Mouse (Mus musculus) layer of hippocampus, postnatal 25 days (tissue): ENCODE measurements around the gene C77080. TPM values are rescaled to one million over a fixed set of nuclear protein-coding genes. Genes with fewer than 3 reads are reported as not detected.

ENCODE experiments used
- DNase-seq, 2 experiments: peaks; one replicate each; pipeline ENCODE4 v3.0.0; 2022; ENCODE audit warnings: mixed read lengths in 2 of 2, low spot score in 1 of 2; ENCODE audit errors: extremely low spot score in 1 of 2
- total RNA-seq, 2 experiments: library from RNA; stranded (reverse); gene quantifications; 2 replicates each; pipeline ENCODE4 v1.2.3; 2021

Gene C77080
- total RNA-seq, 2 experiments from 2014 or later, result 7.5 to 7.7 TPM

DNA sequence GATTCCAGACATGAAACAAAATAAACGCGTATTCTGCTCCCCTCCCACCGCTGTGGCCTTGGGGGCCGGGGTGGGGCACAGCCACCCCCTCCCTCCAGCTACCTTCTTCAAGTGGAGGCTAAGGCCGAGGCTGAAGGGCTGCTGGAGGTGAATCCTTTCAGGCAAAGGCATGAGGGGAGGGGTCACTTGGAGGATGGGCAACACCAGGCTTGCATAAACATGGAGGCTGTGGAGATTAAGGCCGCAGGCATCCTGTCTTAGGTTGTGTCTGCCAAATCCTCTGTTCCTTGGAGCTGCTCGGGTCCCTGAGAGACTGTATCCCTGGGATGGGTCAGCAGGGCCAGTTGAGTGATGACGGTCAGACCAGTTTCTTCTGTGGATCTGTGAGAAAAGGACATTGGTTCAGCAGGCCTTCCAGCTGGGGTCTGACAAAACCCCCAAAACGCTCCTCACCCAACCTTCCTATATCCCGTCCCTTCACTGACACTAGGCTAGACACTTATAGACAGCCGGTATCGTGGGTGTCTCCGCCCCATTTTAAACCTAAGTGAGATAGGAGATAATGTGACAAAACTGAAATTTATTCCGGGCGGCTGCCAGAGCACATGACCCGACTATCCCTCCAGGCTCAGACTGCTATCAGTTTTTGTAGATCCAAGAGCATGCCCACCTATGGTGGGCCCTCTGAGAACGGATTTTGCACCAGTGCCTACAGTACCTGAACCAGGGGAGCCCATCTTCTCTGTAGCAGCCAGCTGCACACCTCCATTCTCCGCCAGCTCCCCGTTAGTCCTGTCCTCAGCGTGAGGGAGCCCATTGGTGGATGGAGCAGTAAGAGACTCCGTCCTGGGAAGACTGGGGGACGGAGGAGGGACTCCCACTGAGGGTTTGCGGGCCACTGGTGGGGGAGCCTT lies 39.9 kb downstream of the C77080 start:
- no peak for DNase-seq

DNA sequence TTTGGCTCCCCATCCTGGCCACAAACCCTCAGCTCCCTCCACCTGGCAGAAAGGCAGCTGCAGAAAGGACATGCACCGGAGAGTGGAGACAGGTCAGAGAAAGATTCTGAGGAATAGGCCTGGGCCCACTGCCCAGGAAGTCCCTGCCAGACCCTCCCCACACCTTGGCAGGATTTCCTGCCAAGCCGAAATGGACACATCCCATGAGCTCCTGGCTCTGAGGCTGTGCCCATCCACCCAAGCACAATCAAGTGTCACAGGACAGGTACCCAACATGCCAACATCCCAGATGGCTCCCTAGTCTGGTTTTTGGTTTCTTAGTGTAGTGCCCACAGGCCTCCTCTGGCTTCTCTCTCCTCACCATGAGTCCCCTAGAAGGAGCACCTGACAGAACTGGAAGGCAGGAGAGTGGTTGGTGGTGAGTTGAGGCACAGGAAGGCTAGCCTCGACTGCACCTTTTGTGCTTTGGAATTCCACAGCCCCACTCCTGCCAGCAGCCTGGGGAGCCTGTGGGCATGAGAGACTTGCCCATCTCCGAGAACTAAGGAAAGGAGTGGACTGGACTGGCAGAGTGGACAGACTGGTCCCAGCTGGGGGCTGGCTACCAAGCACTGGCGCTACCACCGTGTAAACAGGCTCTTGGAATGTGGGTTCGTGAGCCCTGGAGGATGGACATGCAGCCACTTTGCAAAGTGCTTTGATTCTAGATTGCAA lies 40.7 kb downstream of the C77080 start:
- DNase-seq, result no peak

DNA sequence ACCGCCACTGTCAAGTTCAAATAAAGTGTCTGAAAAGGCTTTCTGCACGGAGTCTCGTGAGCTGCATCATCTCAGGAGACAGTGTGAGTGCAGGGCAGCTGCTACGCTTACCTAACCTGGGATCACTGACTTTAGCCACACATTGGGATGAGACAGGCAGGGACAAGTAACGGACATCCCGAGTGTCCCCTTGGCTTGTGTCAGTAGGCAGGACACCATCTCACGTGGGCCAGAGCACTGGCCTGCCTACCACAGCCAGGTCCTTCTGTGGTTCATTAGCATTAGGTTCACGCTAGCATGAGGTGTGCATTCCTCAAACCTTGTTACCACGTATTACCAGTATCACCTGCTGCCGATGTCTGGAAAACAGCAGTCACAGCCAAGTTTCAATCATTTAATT lies 42.0 kb downstream of the C77080 start:
- no peak for DNase-seq

DNA sequence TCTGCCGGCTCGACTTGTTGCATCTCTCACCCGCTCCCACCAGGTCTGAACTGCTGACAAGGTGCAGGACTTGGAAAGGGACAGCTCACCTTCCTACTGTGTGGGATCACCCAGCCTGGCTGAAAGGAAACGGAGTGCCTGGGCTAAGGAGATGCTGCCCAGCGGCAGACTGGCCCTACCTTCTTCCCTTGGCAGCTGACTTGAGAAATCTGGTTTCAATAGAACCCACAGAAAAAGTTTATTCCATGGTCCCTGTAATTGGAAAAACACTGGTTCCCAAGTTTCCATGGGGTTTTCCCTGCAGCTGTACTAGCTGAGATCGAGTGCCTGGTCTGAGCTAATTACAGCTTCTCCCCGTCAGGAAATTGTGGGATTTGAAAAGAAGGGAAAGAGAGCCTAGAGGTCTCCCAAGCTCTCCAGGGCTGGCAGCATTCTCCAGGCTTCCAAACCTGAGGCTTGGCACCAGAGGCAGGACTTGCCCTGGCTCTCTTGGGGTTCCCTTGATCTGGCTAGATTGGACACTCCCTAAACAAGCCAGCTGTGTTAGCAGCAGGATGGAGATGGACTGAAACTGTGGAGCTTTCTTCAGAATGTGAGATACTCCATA lies 42.5 kb downstream of the C77080 start:
- DNase-seq, result no peak

DNA sequence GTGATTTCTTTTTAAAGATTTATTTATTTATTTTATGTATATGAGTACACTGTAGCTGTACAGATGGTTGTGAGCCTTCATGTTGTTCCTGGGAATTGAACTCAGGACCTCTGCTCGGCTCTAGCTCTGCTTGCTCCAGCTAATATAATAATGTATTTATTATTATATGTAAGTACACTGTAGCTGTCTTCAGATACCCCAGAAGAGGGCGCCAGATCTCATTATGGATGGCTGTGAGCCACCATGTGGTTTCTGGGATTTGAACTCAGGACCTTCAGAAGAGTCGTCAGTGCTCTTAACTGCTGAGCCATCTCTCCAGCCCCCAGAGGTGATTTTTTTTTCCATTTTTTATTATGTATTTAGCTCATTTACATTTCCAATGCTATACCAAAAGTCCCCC lies 48.7 kb downstream of the C77080 start:
- peak in 1 of 2 experiments; percentile 28 for DNase-seq

DNA sequence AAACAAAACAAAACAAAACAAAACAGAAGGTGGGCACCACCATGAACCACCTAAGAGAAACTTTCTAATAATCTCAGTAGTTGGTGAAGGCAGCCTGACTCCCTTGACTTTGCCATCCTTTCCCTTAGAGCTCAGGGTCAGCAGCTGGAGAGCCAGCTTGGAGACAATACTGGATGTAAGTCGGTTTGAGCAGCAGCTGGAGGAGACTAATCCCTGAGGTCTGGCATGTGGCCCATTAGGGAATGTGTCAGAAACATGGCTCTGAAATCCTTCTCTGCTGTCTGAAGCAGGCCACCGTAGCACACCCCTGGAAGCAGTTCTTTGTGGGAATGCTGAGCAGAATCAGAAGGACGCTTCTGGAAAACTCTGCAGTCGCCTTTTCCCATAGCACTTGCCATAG lies 49.7 kb downstream of the C77080 start:
- no peak for DNase-seq

DNA sequence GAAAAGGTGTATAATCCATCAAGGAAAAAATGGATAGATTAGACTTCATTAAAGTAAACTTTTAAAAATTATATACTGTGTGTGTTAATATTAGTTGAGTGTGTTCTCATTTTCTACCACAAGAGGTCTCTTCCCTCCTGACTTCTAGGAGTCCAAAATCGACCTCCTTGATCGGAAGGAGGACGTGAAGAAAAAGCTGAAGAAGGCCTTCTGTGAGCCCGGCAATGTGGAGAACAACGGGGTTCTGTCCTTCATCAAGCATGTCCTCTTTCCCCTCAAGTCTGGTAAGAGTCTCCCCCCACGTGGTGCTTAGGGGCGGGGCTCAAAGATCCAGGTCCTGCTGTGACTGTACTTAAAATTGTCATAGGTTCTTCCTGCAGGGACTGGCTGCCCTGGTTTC lies 51.7 kb downstream of the C77080 start:
- DNase-seq, result no peak

DNA sequence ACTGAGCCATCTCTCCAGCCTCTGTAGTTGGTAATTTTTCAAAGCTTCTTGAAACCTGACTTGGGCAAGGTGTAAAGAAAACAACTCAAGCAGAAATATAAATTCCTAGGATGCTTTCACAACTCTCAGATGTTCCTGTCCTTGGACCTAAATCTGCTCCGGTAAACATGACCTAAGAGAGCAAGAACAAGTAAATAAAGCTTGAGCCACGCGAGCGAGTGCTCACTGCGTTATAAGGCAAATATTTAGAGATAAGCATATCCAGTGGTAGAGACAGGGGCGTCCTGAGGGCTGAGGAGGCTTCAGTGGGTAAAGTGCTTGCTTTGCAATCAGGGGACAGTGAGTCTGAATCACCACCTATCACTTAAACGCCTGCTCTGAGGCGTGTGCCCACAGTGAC lies 54.4 kb downstream of the C77080 start:
- DNase-seq, result no peak

DNA sequence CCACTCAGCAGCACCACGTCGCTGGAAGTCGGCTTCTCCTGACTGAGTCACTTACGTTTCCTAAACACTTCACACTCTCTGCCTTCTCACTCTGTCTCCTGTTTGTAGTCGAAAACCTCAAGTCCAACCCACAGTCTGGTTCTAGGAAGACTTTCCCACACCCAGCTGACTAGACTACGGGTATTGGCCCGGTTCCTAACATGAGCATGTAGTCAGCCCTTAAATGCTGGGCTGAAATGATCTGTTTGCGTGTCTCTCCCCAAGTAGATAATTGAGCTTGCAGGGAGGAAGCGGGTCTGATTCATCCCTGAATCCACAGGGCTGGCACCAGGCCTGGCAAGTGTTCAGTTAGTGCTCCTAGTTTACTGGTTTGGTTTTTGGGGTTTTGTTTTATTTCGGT lies 56.5 kb downstream of the C77080 start:
- no peak for DNase-seq

DNA sequence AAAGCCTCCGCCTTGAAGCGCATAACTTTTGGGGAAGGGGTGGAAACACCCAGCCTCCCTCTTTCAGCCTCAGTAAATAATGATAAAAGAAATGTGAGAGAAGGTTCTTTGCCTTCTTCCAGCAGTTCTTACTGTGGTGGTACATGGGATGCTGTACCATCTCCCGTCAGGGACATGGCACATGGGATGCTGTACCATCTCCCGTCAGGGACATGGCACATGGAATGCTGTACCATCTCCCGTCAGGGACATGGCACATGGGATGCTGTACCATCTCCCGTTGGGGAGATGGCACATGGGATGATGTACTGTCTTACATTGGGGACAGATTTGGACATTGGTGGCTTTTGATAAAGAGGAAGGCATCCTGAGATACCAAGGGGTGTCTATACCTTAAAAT lies 63.7 kb downstream of the C77080 start:
- DNase-seq, result no peak

DNA sequence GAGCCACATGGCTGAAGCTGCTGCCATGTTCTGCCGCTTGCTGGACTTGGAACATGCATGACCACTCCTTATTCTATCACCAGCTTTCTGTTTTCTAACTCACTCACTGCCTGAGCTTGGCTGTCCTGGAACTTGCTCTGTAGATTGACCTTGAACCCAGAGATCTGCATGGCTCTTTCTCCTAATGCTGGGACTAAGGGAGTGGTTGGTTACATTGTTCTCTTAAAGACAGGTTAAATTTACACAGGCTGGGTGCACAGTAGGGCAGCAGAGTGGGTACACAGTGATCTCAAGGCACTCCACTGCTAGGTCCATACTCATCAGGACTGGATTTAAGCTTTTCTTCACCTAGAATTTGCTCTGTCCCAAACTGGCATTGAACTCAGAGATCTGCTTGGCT lies 66.9 kb downstream of the C77080 start:
- no peak for DNase-seq

DNA sequence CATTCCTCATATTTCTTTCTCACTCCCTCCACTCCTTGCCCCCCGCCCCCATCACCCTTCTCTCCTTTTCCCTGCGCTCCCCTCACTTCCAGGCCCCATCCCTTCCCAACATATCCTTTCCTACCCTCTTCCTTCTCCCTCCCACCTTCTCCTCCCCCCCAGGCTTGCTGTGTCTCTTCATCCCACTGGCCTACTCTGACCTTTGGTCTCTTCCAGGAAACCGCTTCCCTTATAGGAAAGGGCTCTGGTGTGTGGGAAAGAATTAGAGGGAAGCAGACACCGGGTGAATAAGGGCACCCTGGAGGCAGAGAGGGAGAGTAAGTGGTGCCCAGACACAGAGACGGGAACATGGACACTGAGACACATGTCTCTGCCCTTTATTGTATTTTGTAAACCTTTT lies 69.5 kb downstream of the C77080 start:
- DNase-seq, result no peak

DNA sequence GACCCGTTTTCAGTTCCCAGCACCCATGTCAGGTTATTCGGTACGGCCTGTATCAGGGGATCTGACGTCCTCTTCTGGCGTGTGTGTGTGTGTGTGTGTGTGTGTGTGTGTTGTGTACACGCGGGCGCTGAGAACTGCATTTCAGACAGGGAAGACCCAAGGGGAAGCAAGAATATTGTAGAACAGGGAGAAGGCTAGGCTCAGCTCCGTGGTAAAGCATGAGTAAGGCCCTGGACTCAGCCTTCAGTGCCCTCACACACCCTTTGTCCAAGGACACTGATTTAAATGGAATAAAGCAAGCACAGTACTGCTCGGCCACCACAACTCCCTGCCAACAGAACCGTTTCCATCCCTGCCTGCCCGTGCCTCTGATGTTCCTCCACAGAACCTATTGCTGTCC lies 70.7 kb downstream of the C77080 start:
- peak in 1 of 2 experiments; percentile 11 for DNase-seq

DNA sequence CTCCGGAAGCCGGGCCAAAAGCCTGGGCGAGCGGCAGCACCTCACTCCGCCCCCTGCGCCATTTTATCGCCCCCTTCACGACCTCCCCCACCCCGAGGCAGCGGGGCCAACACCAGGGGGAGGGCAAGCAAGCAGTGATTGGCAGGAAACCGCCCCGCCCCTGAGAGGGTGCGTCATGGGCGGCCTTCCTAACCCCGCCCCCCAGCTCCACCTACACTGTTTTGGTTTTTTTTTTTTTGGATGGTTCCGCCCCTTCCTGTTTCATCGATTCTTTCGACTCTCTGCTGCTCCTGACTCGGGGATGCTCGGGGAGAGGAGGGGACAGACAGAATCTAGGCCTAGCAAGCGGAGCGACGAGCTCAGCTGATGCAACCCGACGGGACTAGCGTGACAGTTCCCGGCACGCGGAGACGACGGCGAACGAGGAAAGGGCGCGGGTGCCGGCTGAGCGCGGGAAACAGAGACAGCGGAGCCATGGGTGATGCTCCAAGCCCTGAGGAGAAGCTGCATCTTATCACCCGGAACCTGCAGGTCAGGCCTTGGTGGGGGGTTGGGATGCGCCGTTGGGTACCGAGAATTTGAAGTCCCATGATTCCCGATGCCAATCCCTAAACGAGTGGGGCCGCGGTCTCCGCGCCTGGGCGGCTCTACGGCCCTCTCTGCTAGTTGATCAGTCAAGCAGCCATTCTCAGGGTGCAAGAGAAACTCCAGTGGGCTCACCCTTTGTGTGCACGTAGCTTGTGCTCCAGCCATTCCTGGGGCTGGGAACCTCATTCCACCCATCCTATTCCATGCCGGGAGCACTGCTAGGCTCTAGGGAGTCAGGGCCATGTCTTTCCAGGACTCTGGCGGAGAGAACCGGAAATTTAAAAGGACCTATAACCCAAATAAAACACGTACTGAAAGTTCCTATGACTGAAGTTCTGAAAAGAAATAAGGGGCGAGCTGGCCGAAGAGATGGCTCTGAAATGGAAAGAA lies 71.4 kb downstream of the C77080 start, which contains the start of the genes S100pbp and Yars:
S100pbp (minus strand) TSS at position 186 of the 978 bp plus-strand sequence.
Yars (plus strand) TSS at position 219 of the 978 bp plus-strand sequence.
- peak; percentile 87 for DNase-seq

DNA sequence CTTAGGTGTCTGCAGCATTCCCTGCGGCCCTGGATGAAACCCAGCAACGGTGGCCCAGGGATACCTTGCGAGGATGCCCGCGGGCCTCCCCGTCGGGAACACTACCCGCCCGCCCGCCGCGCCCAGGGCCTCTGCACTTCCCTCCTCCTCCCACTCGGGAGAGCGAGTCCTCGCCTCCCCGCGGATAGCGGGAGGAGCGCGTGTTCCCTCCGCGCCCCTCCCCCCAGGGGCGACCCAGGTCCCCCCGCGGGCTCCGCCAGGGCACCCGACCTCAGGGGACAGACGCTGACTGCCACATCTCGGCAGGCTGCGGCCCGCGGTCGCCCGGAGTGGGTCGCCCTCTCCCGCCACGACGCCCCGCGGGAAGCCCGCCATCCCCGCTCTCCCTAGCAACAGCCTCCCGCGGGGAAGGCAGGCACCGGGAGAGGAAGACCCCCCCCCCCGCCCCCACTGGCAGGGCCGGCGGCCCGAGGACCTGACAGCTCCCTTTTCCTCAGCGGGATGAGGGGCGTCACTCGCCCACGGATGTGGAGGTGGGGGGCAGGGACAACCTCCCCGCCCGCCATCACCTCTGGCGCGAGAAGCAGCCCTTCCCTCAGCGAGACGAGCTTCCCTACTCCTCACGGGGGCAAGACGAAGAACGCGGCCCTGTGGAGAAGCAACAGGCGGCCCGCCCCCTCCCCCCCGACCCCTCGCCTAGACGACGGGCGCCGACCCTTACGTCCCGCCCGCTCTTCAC lies 72.2 kb downstream of the C77080 start:
- DNase-seq, result peak; percentile 48 to 60

DNA sequence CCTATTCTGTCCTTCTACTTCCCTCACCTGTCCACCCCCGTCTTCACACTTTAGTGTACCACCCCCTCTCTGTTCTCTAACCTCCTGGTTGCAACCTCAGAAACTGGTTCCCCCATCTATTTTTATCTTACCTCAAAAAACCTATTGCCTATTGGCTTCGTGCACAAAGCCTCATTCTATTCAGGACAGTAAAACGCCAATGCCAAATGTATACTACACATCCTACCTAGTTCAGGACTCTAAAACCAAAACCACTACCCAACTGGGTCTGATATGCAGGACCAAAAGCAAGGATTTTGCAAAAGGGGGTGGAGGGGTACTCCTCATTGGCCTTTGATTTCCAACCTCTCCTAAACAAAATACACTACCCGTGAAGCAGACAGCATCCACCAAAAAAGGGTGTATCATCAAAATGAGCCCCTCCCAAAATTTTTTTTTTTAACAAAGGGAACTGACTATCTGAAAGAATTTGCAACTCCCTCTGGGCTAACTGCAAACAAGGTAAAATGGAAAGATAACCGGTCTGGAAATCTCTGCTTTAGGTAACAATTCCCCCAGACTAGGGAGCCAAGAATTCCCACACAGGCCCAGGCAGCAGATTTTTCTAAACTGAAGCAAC lies 73.1 kb downstream of the C77080 start:
- DNase-seq, result no peak

DNA sequence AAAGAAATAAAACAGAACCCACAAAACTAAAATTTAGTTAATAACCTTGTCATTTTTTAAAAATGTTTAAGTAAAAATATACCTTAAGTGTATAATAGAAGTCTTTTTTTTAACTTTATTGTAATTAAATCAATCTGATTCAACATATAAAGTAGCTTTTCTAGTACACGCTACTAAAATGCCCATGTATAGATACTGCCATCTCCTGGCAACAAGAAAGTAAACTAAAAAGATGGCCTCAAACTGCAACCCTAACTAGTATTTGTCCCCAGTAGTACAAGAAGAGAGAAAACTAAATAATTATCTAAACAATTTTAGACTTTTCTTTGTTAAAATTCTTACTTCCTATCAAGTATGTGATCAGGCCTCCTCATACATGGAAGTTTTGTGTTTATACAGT lies 81.6 kb downstream of the C77080 start:
- DNase-seq, result no peak

DNA sequence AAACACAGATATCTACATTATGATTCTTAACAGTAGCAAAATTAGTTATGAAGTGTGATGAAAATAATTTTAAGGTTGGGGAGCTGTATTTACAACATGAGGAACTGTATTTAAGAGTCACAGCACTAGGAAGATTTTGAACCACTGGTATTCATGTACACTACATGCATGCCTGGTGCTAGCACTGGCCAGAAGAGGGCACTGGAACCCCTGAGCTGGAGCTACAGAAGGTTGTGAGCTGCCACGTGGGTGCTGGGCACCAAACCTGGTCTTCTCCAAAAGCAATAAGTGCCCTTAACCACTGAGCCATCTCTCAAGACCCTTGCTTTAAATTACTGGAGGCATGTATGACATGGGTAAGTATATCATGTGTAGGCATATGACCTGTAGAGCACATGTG lies 88.7 kb downstream of the C77080 start:
- DNase-seq, result no peak
